Mouse (Mus musculus) myocyte (in vitro differentiated cells): ENCODE results near the gene Timm9.

Source experiments
- CEBPB ChIP-seq: IDR thresholded peaks from 2 replicates; pipeline ENCODE4 v1.6.1; 2011; ENCODE audit warnings: mild to moderate bottlenecking, moderate library complexity; ENCODE audit not compliant: poor library complexity, insufficient read depth, severe bottlenecking
- E2F4 ChIP-seq: IDR thresholded peaks from one replicate; pipeline ENCODE4 v1.6.1; 2011; ENCODE audit warnings: mild to moderate bottlenecking, control low read depth, moderate library complexity; ENCODE audit not compliant: insufficient read depth
- MAX ChIP-seq: IDR thresholded peaks from one replicate; pipeline ENCODE4 v1.6.1; 2011; ENCODE audit warnings: low read depth, mild to moderate bottlenecking, control low read depth
- MYOD1 ChIP-seq, 3 experiments: IDR thresholded peaks; one replicate each; pipeline ENCODE4 v1.6.1; 2011; ENCODE audit warnings: control low read depth in 2 of 3, low read depth in 2 of 3, mild to moderate bottlenecking in 2 of 3, moderate library complexity in 1 of 3; ENCODE audit not compliant: insufficient read length in 2 of 3, control insufficient read depth in 1 of 3
- MYOG ChIP-seq, 3 experiments: IDR thresholded peaks; one replicate each; pipeline ENCODE4 v1.6.1; 2011; ENCODE audit warnings: control low read depth in 2 of 3, low read depth in 2 of 3, mild to moderate bottlenecking in 2 of 3; ENCODE audit not compliant: insufficient read length in 2 of 3, control insufficient read depth in 1 of 3, insufficient read depth in 1 of 3
- POLR2A ChIP-seq: IDR thresholded peaks from one replicate; pipeline ENCODE4 v1.6.1; 2011; ENCODE audit warnings: low read depth, mild to moderate bottlenecking, control low read depth, moderate library complexity; ENCODE audit not compliant: insufficient read length
- POLR2AphosphoS2 ChIP-seq: IDR thresholded peaks from one replicate; pipeline ENCODE4 v1.6.1; 2011; ENCODE audit warnings: low read depth, control low read depth; ENCODE audit not compliant: insufficient read length
- REST ChIP-seq: IDR thresholded peaks from one replicate; pipeline ENCODE4 v1.6.1; 2011; ENCODE audit warnings: mild to moderate bottlenecking, control low read depth, moderate library complexity; ENCODE audit not compliant: insufficient read depth, insufficient read length
- TCF12 ChIP-seq: IDR thresholded peaks from one replicate; pipeline ENCODE4 v1.6.1; 2011; ENCODE audit warnings: mild to moderate bottlenecking, control low read depth; ENCODE audit not compliant: poor library complexity, insufficient read depth, severe bottlenecking
- USF1 ChIP-seq: IDR thresholded peaks from one replicate; pipeline ENCODE4 v1.6.1; 2011; ENCODE audit warnings: low read depth, mild to moderate bottlenecking, control low read depth, moderate library complexity

DNA sequence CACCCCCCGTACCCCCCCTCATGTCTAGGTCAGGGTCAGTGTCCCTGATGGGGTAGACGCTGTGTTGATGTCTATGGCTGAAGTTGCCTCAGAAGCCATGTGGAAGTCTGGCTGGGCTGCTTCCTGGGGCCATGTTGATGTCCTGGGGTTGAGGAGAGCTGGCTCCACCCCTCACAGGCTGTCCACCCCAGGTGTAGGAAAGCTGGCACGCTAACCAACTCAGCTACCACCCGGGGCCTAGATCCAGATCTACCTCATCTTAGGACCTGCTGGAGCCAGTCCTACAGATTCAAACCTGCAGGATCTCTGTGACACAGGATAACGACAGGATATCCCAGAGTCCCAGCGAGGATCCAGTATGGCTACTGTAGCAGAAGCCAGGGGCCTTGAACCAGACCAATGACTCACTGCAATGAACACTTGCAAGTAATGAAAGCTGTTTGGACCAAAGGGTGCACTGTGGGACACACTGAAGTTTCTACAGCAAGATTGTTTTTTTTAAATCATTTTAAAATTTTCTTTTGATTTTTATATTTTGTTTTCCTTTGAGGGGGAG, 29.2 kb downstream of the Timm9 start:
- TF ChIP-seq POLR2A (no peak), MAX (no peak), USF1 (no peak), MYOG (IDR thresholded peaks at IDR 0.05; ENCODE audit: control insufficient read depth in 1 of 3, insufficient read depth in 1 of 3, insufficient read length in 2 of 3, low read depth in 2 of 3) (no peak), REST (no peak), TCF12 (no peak), E2F4 (no peak), MYOD1 (IDR thresholded peaks at IDR 0.05; ENCODE audit: control insufficient read depth in 1 of 3, insufficient read length in 2 of 3, low read depth in 2 of 3) (no peak), CEBPB (no peak), POLR2AphosphoS2 (no peak)
